Mouse (Mus musculus) liver, embryonic 13.5 days (tissue): ENCODE measurements around the gene Sf3a1. TPM values are rescaled to one million over a fixed set of nuclear protein-coding genes. Genes with fewer than 3 reads are reported as not detected.

ENCODE experiments used
- microRNA-seq: library from miRNA; unstranded; fragments of <30 nt; microRNA quantifications from one replicate; pipeline ENCODE4, GENCODE M21; 2016
- polyA plus RNA-seq: library from polyadenylated mRNA; unstranded; fragments of >200 nt; fragmentation: Nextera tagmentation; extraction: Ambion mirVana; gene quantifications from 2 replicates; pipeline ENCODE4 v1.2.1, GENCODE M21; 2015

The Sf3a1 gene
- polyA plus RNA-seq, 1 experiment from 2014 or later = 23.5 TPM

Small RNA genes within 50 kb of the gene (microRNA-seq; reads per million reads assigned to microRNA genes)
- gene Mir3060 = 4.1 reads per million, percentile 9 among the genes with 10 or more reads in this experiment

Other genes with a start within 250 kb of the Sf3a1 start
- 0.45 and 0.68 TPM in 2 replicates for gene Slc35e4, start 245.7 kb upstream of the Sf3a1 start, polyA plus RNA-seq
- gene Tcn2, start 228.2 kb upstream of the Sf3a1 start, polyA plus RNA-seq = 14.8 and 15.9 TPM in 2 replicates
- 60.0 and 69.4 TPM in 2 replicates for gene Pes1, start 196.4 kb upstream of the Sf3a1 start, polyA plus RNA-seq
- 0.13 TPM in 1 of 2 replicates, not detected in the other for gene 4930556J24Rik, start 183.6 kb upstream of the Sf3a1 start, polyA plus RNA-seq
- gene Gal3st1, start 176.7 kb upstream of the Sf3a1 start, polyA plus RNA-seq = 0.76 and 0.78 TPM in 2 replicates
- gene Sec14l4, start 128.9 kb upstream of the Sf3a1 start, polyA plus RNA-seq = 0.96 and 1.2 TPM in 2 replicates
- gene Sec14l3, start 95.5 kb upstream of the Sf3a1 start, polyA plus RNA-seq = not detected in 2 replicates
- 32.2 and 33.9 TPM in 2 replicates for gene Mtfp1, start 64.9 kb upstream of the Sf3a1 start, polyA plus RNA-seq
- gene Sec14l2, start 36.9 kb upstream of the Sf3a1 start, polyA plus RNA-seq = 5.8 and 7.0 TPM in 2 replicates
- gene Rnf215, start 25.1 kb upstream of the Sf3a1 start, polyA plus RNA-seq = 5.6 and 6.1 TPM in 2 replicates
- 0.65 and 0.87 TPM in 2 replicates for gene Ccdc157, start 57 bp upstream of the Sf3a1 start, polyA plus RNA-seq
- 6.0 and 6.2 TPM in 2 replicates for gene Tbc1d10a, start 26.4 kb downstream of the Sf3a1 start, polyA plus RNA-seq
- gene Castor1, start 57.9 kb downstream of the Sf3a1 start, polyA plus RNA-seq = 1.9 and 2.1 TPM in 2 replicates
- 0.51 and 0.60 TPM in 2 replicates for gene Osm, start 76.1 kb downstream of the Sf3a1 start, polyA plus RNA-seq
- gene Lif, start 97.2 kb downstream of the Sf3a1 start, polyA plus RNA-seq = 0.02 TPM in 1 of 2 replicates, not detected in the other